Mouse (Mus musculus): Measurements from ENCODE around the gene Smg9.

Gene Smg9

DNA sequence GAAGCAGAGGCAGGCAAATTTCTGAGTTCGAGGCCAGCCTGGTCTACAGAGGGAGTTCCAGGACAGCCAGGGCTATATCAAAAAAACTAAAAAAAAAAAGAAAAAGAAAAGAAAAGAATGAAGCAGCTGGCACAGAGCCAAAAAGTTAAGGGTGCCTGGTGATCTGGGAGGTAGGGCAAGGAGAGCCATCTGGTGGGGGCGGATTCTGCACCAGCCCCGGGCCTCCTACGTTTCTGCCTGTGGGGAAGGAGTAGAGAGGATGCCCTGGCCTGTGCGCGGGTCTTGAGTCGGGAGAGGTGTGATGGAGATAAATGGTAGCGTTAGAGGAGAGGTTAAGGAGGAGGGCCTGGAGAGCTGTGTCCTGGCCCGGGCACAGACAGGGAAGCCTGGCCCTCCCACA lies 8.8 kb downstream of the Smg9 start:
- DNase-seq (ENCODE audit: low spot score in 2 of 2): no peak

DNA sequence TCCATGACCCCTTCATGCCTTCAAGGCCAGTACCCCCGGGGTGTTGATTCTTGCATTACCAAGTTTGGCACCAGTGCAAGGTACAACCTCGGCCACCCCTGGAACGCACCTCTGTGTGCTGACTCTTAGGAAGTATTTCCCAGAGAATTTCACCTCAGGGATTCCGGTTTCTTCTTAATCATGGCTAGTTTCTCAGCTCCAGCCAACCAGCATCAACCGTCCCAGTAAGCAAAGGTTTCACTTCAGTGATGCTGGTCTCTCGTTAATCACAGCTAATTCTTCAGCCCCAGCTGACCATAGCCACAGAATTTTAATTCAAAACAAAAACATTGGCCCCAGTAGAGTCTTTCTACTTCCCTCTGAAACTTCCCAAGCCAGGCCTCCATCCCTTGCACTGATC lies 10.7 kb downstream of the Smg9 start:
- no peak for DNase-seq (ENCODE audit: low spot score in 2 of 2)

DNA sequence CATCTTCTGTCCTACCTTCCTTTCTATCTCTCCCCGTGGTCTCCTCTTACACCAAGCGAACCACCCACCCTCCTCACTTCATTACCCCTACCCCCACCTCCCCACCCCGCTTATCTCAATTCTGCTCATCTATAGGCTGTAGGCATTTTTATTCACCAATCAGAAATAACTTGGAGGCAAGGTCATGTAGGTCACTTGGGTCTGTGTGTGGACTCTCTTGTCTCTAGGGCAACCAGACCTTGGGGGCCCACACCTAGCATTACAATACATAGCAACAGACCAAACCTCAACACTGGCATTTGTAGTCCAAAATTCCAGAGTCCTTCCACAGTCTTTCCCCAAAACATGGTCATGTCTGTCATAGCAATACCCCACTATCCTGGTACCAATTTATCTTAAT lies 11.4 kb downstream of the Smg9 start:
- no peak for DNase-seq (ENCODE audit: low spot score in 2 of 2)

DNA sequence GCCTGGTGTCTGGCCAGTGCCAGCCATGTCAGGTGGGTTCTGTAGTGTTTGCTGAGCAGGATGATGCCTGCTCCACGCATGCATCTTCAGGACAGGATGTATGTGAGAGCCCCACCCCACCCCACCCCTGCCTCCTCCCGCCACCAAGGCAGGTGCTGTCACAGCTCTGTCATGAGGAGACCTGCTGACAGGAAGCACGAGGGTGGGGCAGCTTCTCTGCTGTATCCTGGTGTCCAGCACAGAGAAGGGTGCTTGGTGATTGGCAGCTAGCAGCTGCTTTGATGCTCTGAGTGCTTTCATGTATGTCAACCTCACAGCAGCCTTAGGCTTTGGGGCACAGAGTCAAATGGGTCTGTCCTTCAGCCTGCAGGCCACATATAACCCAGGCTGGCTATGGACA lies 14.2 kb downstream of the Smg9 start:
- DNase-seq (ENCODE audit: low spot score in 2 of 2): no peak

DNA sequence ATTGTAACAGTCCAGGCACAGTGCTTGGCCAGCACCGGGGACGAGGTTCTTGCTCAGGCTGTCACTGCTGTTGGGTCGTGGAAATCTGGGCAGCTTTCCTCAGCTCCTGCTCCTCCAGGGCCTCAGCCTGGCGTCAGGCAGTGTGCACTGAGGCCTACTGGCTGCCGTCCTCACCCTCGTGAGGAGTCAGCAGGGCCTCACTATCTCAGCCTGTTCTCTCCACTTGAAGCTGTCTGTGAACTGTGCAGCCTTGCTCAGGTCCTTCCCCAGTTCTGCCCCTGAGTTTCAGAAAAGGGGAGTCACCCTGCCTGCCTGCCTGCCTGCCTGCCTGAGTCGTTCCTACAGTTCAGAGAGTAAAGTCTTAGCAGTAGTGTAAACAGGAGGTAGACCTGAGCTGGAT lies 15.8 kb downstream of the Smg9 start:
- DNase-seq (ENCODE audit: low spot score in 2 of 2): no peak

DNA sequence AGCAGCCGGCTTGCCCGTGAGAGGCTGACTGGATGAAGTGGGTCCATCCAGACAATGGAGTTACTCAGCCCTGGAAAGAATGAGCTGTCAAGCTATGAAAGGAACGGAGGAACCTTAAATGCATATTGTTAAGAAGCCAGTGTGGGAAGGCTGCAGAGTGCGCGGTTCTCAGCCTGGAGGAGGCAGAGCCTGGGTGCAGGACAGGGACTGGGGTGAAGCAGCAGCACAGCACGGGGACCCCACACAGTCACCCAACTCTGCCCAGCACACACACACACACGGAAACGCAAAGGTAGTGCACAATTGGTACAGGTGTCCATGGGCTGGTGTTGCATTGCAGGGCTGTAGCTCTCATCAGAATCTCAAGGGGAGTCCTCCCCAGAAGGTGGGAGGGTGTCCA lies 20.2 kb downstream of the Smg9 start:
- DNase-seq (ENCODE audit: low spot score in 2 of 2): no peak

DNA sequence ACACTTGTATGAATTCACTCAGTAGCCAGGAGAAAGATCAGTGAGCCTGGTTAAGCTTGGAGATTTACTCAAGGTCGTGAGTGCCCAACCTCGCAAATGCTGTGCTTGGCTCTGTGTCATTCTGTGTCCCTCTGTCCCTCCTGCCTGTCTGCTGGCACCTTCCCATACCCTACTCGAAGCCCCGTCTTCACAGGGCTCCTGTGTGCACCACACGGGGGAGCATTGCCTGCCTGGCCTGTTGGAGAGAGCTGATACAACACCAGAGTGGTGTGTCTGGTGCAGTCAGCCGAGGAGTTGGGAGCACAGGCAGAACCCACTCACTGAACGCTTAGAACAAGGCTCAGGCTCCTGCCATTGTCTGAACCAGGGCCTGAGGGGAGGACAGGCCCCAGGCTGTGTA lies 22.2 kb downstream of the Smg9 start:
- DNase-seq (ENCODE audit: low spot score in 2 of 2): no peak

DNA sequence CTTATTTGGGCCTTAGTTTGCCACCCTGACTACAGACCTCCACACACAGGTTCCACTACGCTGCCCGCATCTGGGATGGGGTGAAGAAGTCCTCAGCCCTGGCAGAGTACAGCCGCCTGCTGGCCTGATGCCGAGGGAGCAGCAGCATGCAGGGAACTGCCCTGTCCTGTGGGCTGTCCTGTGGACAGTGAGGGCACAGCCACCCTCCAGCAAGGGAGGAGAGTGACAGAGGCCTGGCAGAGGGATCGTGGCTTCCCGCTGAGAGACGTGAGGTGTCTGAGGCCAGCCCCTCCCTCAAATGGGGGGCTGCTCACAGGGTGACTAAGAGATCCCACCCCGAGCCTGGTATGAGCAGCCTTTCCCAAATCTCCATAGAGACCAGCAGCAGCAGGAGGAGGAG lies 22.8 kb downstream of the Smg9 start:
- DNase-seq (ENCODE audit: low spot score in 2 of 2): no peak

DNA sequence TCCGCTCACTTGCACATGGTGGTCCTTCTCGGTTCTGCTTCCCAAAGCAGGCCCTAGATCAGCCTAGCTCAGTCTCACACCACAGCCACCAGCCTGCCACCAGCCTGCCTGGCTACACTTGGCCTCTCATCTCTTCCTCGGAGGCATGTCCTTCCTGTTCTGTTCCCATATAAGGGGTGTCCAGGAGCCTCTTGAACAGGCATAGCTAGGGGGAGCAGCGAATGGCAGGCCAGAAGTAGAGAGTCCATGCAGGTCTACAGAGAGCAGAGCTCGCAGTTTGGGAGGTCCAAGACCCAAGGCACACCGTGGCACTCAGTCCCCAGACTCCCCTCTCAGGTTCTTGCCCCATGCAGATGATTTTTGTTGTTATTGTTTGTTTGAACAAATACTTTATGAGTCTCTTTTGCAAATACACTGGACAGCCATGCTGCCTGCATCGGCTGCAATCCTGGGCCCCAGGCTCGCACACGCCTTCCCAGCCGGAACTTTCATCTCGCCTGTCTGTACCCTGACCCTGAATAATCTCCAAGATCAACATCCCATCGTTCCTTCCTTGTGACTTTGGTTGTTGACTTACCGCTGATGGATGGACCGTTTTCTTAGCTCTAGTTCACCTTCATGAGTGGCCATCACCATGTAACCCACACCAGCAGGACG lies 23.8 kb downstream of the Smg9 start:
- DNase-seq (ENCODE audit: low spot score in 2 of 2): no peak

DNA sequence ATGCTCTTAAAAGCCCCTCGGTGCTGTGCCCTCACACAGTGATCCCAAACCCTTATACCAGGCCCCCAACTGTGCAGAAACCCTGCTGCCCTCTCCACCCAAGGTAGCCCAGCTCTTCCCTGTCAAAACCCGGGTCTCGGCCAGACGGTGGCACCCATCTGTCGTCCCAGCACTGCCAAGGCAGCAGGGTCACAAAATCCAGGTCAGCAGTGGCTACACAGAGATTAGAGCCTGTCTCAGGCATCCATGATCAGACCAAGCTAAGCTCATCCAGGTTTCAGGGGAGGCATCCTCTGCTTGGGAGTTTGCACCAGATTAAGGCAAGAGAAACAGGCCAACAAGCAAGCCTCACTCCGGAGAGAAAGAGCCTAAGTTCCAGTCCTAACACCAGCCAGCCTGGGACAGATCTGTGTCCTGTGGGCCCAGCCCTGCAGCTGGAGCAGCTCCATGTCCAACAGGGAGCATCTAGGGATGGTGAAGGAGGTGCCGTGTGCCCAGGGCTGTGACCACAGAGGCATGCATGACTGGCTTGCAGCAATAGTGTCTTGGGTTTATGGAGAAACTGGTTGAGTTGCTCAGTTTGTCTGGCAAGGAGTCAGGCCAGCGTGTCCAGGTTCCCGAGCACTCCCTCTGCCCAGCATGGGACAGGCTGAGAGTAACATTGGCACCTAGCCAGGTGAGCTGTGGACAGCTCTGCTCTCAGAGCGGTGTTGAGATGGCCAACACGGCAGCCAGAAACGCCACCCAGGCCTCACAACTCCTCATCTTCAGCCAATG lies 24.7 kb downstream of the Smg9 start:
- peak; percentile 24 to 35 for DNase-seq (ENCODE audit: low spot score in 2 of 2)

DNA sequence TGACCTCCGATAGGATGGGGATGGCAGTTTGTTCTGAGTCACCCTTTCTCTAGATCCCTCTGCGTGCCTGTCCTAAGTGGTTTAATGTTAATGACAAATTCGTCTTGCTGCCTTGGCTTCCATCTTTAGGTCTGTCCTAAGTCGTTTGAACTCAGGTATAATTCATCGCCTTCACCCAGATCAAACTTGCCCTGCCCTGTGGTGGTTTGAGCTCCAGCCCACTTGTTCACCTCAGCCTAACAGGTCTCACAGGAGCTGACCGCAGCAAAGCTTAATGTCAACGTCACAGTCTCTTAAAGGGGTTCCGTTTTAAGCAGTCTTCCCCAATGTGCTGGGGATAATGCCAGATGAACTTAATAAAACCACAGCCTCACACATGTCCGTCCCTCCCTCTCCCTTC lies 26.5 kb downstream of the Smg9 start:
- no peak for DNase-seq (ENCODE audit: low spot score in 2 of 2)

DNA sequence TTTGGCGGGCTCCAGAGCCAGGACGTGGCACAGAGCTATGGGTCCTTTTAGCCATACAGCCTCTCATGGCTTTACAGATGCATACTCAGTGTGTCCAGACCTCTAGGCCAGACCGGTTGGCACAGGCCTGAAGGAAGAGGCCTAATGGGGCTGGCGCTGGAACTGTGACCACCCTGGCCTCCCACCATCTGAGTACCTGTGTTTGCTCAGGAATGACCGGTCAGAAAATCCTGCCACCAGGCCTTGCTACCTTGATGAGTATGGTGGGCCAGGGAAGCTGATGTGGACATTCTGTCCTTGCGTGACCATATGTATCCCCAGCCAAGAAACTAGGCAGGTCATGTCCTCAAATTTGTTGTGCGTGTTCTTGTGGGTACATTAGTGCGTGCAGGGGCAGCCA lies 27.7 kb downstream of the Smg9 start:
- no peak for DNase-seq (ENCODE audit: low spot score in 2 of 2)

DNA sequence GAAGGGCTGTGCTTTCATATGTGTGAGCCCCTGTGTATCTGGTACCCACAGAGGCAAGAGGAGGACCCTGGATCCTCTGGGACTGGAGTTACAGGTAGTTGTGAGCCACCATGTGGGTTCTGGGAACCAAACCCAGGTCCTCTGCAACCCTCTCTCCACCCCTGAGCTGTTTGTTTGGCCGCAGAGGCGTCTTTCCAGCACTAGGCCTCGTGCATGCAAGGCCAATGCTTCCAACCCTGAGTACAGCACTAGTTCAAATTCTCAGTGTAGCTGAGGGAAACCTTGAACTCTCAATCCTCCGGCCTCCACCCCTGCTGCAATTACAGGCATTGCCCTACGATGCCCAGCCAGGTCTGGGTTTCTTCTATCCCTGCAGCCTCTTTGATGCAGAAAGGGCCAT lies 29.3 kb downstream of the Smg9 start:
- no peak for DNase-seq (ENCODE audit: low spot score in 2 of 2)

DNA sequence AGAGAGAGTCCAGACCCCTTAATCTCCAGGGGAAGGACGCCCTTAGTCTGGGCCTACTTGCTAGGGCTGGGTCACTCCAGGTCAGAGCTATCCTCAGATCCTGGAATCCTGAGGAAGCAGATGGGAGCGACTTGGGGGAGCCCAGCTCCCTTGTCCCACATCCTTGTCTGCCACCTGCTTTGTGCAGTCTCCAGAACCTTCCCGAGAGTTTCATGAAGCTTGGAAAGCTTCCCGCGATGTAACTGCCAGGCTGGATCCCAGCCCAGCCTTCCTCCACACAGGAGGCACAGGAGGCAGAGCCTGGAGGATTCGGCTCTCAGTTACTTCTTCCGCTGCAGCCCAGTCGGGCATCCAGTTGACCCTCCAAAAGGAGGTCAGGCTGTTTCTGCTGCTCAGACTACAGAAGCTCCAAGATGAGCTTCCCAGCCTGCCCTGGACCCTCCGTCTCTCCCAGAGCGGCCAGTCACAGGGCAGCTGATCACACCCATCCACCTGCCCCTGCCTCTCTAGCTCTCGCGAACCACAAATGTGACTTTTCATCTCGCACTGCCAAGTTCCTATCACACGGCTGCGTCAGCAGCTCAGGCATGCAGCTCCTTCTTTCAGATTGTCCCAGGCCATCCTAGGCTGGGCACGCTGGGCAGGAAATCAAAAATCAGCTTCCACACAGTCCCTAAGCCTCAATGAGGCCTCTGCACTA lies 30.1 kb downstream of the Smg9 start:
- DNase-seq (ENCODE audit: low spot score in 2 of 2): peak in 1 of 2 experiments; percentile 34

DNA sequence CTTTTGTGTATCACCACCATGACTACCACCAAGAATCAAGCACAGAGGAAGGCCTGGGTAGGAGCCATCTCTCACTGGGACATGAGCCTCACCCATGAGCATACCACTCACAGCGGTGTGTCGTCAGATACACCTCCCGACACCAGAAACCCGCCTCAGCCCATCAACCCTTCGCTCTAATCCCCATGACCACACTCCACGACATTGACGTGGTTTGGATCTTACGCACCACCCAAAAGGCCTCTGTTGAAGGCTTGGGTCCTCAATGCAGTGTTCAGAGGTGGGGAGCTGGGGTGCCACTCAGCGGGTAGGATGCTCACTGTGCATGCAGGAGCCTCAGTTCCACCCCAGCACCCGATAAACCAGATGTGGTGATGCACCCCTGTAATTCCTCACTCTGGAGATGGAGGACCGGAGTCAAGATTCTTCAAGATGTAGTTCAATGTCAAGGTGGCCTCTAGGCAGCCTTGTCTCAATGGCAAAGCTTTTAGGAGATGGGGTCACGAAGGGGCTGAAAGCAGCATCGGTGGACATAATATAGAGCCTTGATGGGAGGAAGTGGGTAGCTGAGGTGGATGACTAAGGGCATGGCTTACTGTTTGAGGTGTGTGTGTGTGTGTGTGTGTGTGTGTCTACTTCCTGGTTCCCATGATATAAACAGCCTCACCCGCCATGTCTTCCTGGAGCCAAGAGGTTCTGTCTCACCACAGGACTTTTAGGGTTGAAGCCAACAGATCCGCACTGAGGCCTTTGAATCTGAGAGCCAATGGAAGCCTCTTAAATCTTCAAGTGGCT lies 31.3 kb downstream of the Smg9 start:
- no peak for DNase-seq (ENCODE audit: low spot score in 2 of 2)

DNA sequence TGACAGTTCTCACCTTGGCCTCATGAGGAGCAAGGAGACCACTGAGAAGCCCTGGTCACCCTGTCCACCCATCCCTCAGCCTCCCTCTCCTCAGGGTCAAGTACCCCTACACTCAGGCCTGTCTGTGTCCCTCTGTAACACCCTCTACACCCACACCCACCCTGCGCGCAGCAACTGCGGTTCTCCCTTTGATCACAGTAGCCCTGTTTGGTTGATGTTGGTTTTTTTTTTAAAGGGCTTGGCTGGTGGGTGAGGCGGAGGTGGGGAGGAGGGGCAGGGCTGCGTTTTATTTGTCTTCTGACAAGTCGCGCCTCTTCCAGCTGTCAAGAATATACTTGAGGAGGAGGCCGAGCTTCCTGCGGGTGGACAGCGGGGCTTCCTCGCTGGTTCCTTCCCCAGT lies 32.3 kb downstream of the Smg9 start:
- DNase-seq (ENCODE audit: low spot score in 2 of 2): no peak

DNA sequence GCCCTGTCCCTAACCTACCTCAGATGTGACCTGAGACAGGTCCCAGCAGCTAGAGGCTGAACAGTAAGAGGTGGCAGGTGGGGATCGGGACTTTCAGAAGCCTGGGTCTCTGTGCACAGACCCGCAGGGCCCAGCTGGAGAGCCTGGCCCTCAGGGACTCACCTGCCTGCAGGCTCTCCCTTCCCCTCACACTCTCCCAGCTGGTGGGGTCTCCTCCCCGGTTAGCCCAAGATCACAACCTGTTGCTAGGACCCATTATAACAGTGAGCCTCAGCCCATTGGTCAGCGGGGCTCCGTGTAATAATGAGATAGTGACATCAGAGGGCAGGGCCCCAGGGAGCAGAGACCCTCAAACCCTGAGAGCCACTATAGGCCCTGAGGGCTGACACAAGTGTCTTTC lies 35.9 kb downstream of the Smg9 start:
- no peak for DNase-seq (ENCODE audit: low spot score in 2 of 2)

DNA sequence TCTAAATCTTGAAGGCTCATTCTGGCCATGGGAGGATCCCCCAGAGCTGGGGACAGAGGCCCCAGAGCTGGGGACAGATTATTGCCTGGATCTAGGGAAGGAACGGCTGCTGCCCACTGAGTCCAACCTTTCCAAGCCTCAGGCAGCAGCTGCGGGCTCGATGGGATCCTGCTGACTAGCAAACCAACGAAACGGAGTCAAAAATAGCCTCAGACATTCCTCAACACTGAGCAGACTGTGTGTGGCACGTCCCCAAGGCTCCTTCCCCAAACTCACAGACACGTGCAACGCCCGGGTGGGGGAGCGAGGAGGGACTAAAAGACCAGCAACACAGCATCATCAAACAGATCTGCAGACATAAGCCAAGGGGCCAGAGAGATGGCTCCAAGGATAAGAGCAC lies 38.6 kb downstream of the Smg9 start:
- no peak for DNase-seq (ENCODE audit: low spot score in 2 of 2)

DNA sequence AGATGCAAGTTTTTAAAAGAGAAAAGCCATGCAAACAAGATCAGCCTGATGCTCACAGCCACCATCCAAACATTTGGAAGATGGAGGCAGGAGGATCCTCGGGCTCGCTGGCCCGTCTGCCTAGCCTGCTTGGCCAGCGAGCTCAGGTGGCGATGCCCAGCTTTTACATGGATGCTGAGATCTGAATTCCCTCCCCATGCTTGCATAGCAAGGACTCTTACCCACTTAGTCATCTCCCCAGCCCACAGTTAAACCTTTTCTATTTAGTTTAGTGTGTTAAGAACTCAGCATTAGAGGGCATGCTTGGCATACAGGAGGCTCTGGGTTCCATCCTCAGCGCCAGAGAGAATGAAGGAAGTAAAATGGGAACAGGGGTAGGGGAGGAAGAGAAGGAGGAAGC lies 39.8 kb downstream of the Smg9 start:
- no peak for DNase-seq (ENCODE audit: low spot score in 2 of 2)

DNA sequence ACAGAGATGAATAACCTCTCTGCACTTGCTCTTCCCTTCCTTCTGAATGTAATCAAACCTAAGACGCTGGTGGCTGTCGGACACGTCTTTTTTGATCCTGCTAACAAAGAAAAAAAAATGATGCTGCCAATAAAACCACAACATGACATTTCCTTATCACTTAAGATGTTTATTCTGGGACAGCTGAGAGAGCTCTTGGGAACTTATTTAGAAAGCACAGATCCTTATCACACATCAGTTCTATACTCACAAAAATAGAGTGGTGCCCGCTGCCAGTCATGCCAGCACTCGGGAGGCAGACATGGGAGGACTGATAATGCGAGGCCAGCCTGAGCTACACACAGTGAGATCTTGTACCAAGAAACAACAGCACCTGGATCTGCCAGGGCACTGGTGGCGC lies 40.5 kb downstream of the Smg9 start:
- no peak for DNase-seq (ENCODE audit: low spot score in 2 of 2)

DNA sequence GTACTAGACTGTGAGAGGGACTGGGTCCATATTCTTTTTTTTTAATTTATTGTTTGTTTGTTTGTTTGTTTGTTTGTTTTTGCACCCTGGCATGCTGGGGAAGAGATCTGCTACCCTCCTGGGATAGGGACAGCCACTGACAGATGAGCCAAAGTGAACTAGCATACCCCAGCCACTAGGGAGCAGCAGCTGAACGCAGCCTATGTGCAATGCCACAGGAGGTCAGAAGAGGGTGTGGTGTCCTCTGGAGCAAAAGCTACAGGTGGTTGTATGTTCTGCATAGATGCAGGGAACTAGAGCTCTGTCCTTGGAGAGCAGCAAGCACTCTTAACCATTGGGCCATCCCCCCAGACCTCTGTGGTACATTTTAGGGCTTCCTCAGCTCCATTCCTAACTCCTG lies 42.4 kb downstream of the Smg9 start:
- peak; percentile 55 to 57 for DNase-seq (ENCODE audit: low spot score in 2 of 2)

DNA sequence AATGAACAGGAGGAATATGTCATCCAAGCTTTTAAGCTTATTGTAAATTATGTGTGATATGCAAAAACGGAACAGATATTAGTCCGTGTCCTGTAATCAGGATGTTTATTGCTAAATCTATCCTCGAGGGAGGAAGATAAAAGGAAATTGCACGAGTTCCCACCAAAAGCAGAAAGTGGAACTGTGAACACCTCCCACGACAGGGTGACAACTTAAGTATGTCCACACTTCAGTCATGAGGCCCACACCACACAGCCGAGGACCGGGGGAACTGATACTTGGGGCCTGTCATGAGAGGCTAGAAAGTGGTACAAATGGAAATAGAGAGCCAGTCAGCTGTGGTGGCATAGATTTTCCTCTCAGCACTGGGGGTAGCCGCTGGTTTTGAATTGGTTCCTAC lies 42.9 kb downstream of the Smg9 start:
- no peak for DNase-seq (ENCODE audit: low spot score in 2 of 2)

Data from heart, adult 9 months (tissue).